Mouse (Mus musculus) cortical plate, adult 2 months (tissue): ENCODE measurements around the gene Tmem265.

Experiments
- CTCF ChIP-seq: fragments of 200-500 bp; IDR thresholded peaks from 2 replicates; pipeline ENCODE4 v1.5.1; 2011; ENCODE audit warnings: mild to moderate bottlenecking, control low read depth, low read length; ENCODE audit not compliant: insufficient read depth; ENCODE audit errors: extremely low read depth
- POLR2A ChIP-seq: fragments of 200-500 bp; IDR thresholded peaks from 2 replicates; pipeline ENCODE4 v1.6.1; 2011; ENCODE audit warnings: mild to moderate bottlenecking, low read length, control low read depth; ENCODE audit not compliant: insufficient read depth; ENCODE audit errors: extremely low read depth

DNA sequence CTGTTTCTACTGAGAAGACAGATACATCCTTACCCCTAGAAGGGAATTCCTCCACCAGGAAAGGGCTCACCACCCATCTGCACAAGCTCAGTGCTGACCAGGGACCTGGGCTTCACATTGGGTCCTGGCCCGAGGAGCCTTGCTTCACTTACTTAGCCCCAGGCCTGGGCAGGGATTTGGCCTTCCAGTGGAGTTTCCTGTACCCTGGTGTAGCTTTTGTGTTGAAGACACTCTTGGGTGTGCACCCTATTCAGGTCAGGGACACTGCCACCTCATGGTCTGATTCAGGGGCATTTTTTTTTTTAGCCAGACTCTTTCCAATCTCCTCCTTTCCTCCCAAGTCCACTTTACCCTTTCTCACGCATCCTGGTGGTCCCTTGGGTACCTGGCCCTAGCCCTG lies 41.7 kb downstream of the Tmem265 start:
- TF ChIP-seq CTCF (no peak), POLR2A (no peak)
